Mouse (Mus musculus) thymus, postnatal 0 days (tissue): ENCODE results near the gene Cadm3. TPM values are rescaled to one million over a fixed set of nuclear protein-coding genes. Genes with fewer than 3 reads are reported as not detected.
"Not testable (repeated sequence)": the region's sequence is repeated elsewhere in the genome, so short reads cannot be mapped to it uniquely, and the experiment has no call there.

Experiments used
- DNase-seq: peaks from one replicate; pipeline ENCODE4 v3.0.0-alpha.2; 2015; ENCODE audit warnings: low spot score
- polyA plus RNA-seq: library from polyadenylated mRNA; unstranded; fragments of >200 nt; fragmentation: Nextera tagmentation; extraction: Ambion mirVana; gene quantifications from 2 replicates; pipeline ENCODE4 v1.2.1, GENCODE M21; 2015

Gene Cadm3
- polyA plus RNA-seq, 1 experiment from 2014 or later, result 0.42 TPM

DNA sequence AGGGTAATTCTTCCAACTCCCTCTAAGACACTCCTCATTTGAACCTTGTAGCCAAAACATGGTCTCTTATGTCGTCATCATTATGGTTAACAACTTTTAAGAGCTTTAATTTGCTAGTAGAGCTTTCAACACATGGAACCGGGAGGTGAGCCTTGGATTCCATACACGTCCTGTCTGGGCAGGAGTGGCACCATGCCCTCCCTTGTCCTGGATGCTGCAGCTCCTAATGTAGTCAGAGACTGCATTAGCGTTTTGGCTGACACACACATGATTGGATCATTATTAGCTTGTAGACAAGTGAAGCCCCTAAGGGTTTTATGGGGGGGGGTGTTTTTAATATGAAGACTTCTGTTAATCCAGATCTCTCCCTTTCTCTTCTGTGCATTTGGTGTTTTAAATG lies 42.5 kb downstream of the Cadm3 start:
- no peak for DNase-seq

DNA sequence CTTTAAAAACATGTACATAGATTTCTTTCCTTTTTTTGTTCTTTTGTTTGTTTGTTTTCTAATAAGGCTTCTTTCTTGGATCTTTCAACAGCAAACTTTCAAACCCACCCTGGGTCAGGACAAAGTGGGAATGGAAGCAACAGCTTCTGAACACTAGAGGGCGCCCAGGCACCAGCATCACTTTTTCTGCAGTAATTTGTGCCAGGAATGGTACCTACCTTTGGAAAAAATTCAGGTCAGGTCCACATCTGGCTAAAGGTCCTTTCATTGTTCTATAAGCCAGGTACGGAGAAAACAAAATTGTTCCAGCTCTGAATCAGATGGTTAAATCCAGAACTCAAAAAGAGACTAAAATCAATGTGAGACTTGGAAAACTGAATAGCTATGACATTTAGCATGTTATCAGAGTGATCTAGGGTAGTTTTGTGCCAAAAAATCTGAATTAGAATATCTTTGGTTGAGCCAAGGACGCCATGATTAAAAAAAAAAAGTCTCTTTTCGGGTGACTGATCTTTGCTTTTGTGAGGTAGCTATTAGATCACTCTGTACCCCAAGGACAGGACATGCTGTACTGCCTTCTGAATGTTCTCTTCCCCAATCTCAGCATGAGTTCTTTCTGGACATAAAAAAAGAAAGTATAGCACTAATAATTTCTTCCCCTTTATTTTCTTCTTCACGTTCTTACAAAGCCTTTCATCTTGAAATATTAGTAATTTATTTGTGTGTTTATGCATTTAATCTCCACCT lies 43.5 kb downstream of the Cadm3 start:
- peak; percentile 7 for DNase-seq

DNA sequence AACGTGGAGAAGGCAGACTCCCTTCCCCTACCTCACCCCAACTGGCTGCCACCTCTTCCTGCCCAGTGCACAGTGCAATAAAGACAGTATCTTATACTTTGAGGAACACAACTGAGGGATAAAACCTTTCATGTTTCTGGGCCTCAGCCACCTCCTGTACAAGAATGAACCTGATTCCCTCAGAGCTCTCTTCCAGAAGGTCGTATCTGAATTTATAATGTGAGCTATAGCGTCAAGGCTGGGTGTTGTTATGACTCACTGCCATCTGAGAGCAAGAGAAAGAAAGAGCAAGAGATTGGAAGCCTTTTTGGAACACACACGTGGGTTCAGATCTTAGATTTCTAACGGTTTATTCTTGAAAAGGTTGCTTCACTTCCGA lies 45.3 kb downstream of the Cadm3 start:
- DNase-seq, result no peak

- no peak for DNase-seq
Measured at GRCm38 (mm10) chr1:173321593-173322248, 45.8 kb downstream of the Cadm3 start.

- DNase-seq, result no peak
Measured at GRCm38 (mm10) chr1:173317925-173318477, 49.5 kb downstream of the Cadm3 start.

GRCm38 (mm10) chr1:173315725-173316124 lies 51.8 kb downstream of the Cadm3 start:
- DNase-seq, result no peak

- DNase-seq, result not testable (repeated sequence)
Measured at GRCm38 (mm10) chr1:173313535-173314050, 53.9 kb downstream of the Cadm3 start.

DNA sequence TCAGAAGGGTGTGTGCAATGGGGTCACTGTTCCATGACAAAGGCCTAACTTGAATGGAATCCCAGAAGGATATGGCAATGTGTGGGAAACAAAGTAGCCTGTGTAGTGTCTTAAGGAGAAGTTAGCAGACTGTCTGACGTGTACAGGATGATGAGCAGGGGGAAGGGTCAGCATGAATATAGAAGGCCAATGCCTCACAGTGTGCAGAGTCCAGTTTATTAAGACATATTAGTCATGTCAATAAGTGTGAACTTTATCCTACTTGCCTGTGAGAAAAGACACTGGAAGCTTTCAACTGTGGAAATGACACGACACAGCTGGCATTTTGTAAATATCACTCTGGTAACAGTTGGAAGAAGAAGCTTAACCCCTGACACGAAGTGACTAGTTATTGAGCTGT lies 64.7 kb downstream of the Cadm3 start:
- DNase-seq, result not testable (repeated sequence)

Other genes starting within 250 kb of the Cadm3 start
- not detected in 2 replicates for gene Olfr1408, start 230.3 kb downstream of the Cadm3 start, polyA plus RNA-seq
- not detected in 2 replicates for gene Olfr1406, start 177.1 kb downstream of the Cadm3 start, polyA plus RNA-seq
- gene Olfr218, start 169.9 kb downstream of the Cadm3 start, polyA plus RNA-seq, result not detected in 2 replicates
- gene Olfr1404, start 155.3 kb downstream of the Cadm3 start, polyA plus RNA-seq, result not detected in 2 replicates
- 0.18 and 0.21 TPM in 2 replicates for gene Fcer1a, start 140.5 kb downstream of the Cadm3 start, polyA plus RNA-seq
- gene Olfr418, start 101.7 kb downstream of the Cadm3 start, polyA plus RNA-seq, result not detected in 2 replicates
- gene Mptx2, start 89.9 kb downstream of the Cadm3 start, polyA plus RNA-seq, result 0.17 TPM in 1 of 2 replicates, not detected in the other
- 1.4 and 2.0 TPM in 2 replicates for gene Ackr1, start 33.9 kb downstream of the Cadm3 start, polyA plus RNA-seq
- 8.5 and 12.0 TPM in 2 replicates for gene Aim2, start 16.8 kb downstream of the Cadm3 start, polyA plus RNA-seq
- gene Ifi206, start 123.3 kb upstream of the Cadm3 start, polyA plus RNA-seq, result 3.7 and 4.0 TPM in 2 replicates
- 0.13 and 0.29 TPM in 2 replicates for gene Ifi214, start 168.3 kb upstream of the Cadm3 start, polyA plus RNA-seq
- gene Ifi213, start 231.6 kb upstream of the Cadm3 start, polyA plus RNA-seq, result 1.8 and 3.3 TPM in 2 replicates